Mouse (Mus musculus): ENCODE results near the gene Dnajb2.

DNA sequence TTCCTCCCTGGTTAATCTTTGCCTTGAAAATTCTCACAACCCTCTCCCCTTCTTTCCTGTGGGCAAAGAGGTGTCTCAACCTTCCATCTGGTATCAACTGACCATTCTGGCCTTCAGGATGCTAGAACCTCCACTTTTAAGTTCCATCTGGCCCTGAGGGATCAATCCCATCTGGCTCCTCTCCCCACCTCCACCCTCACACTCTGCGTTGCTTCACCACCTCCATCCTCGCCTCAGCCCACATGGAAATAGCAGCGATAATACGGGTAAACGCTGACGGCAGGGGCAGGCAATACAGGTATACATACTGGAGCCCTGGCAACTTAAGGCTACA lies 18.3 kb upstream of the Dnajb2 start:
- TF ChIP-seq CTCF (IDR thresholded peaks at IDR 0.05; ENCODE audit: low read depth, low read length): no peak
- no peak for TF ChIP-seq POLR2A (IDR thresholded peaks at IDR 0.05; ENCODE audit: borderline replicate concordance, low read depth, low read length)

Data from bone marrow macrophage, adult 2 months (primary cell).